Mouse (Mus musculus) embryonic facial prominence, embryonic 13.5 days (tissue): ENCODE data around the gene Dnajb1. TPM values are rescaled to one million over a fixed set of nuclear protein-coding genes. Genes with fewer than 3 reads are reported as not detected.

ENCODE experiments used
- ATAC-seq: fragments of 200-750 bp; cut with Nextera tagmentation; 2 replicates; pipeline ENCODE4 v1.8.0; 2017; ENCODE audit warnings: low read depth; ENCODE audit not compliant: insufficient number of reproducible peaks, insufficient read depth, low FRiP score, low TSS enrichment
- H3K27ac ChIP-seq: fragments of 300-500 bp; sonication (generic); 2 replicates; pipeline ENCODE4 v1.5.1; 2015; ENCODE audit warnings: moderate library complexity, mild to moderate bottlenecking, inconsistent platforms
- H3K27me3 ChIP-seq: fragments of 300-500 bp; sonication (generic); 2 replicates; pipeline ENCODE4 v1.6.1; 2015; ENCODE audit warnings: mild to moderate bottlenecking, inconsistent platforms
- H3K36me3 ChIP-seq: fragments of 300-500 bp; sonication (generic); 2 replicates; pipeline ENCODE4 v1.6.1; 2015; ENCODE audit warnings: mild to moderate bottlenecking, inconsistent platforms
- H3K4me1 ChIP-seq: fragments of 300-500 bp; sonication (generic); 2 replicates; pipeline ENCODE4 v1.6.1; 2015; ENCODE audit warnings: inconsistent platforms
- H3K4me2 ChIP-seq: fragments of 300-500 bp; sonication (generic); 2 replicates; pipeline ENCODE4 v1.6.1; 2015; ENCODE audit warnings: moderate library complexity, mild to moderate bottlenecking, inconsistent platforms
- H3K4me3 ChIP-seq: fragments of 300-500 bp; sonication (generic); 2 replicates; pipeline ENCODE4 v1.5.1; 2015; ENCODE audit warnings: mild to moderate bottlenecking, inconsistent platforms
- H3K9ac ChIP-seq: fragments of 300-500 bp; sonication (generic); 2 replicates; pipeline ENCODE4 v1.6.1; 2015; ENCODE audit warnings: mild to moderate bottlenecking, inconsistent platforms
- H3K9me3 ChIP-seq: fragments of 300-500 bp; sonication (generic); 2 replicates; pipeline ENCODE4 v1.6.1; 2016; ENCODE audit warnings: inconsistent platforms
- WGBS: fragments of 180-500 bp; shearing (Covaris S2); methylation state at CpG from one replicate; pipeline ENCODE4 v1.1.7; 2015; ENCODE audit warnings: mixed read lengths; 5-methylcytosine and 5-hydroxymethylcytosine counted together
- polyA plus RNA-seq: library from polyadenylated mRNA; unstranded; fragments of >200 nt; fragmentation: Nextera tagmentation; extraction: Ambion mirVana; gene quantifications from 2 replicates; pipeline ENCODE4 v1.2.1, GENCODE M21; 2015

The Dnajb1 gene
- polyA plus RNA-seq, 1 experiment from 2014 or later: 68.8 TPM

DNA sequence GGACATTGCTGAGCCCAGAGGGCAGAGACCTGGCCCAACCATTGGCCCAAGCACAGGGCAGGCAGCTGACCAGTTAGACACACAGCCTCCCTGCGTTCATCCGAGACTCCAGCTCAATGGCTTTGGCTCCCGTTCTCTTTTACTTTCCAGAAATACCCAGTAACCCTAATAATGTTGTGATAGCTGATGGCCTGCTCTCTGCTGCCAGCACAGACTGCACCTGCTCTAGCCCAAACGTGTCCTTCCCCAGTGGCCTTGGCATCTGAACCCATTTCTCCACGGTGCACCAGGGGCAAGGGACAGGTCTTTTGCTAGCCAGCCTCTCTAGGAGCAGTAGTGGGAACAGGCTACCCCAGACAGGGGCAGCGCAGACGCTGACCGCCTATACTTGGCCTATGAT, 27.2 kb upstream of the Dnajb1 start:
- H3K4me2 ChIP-seq: no peak overlapping the region
- H3K27me3 ChIP-seq: no peaks in the 10 kb centered on the region
- no peaks in the 10 kb centered on the region for H3K9me3 ChIP-seq
- H3K4me3 ChIP-seq: no peak overlapping the region
- no peak for ATAC-seq
- H3K9ac ChIP-seq: no peak overlapping the region
- peaks cover 39% of the 10 kb centered on the region for H3K36me3 ChIP-seq
- no peak overlapping the region for H3K27ac ChIP-seq
- H3K4me1 ChIP-seq: peaks cover 41% of the 10 kb centered on the region
- WGBS: 87% methylated on average over 8 of the region's 8 CpGs

DNA sequence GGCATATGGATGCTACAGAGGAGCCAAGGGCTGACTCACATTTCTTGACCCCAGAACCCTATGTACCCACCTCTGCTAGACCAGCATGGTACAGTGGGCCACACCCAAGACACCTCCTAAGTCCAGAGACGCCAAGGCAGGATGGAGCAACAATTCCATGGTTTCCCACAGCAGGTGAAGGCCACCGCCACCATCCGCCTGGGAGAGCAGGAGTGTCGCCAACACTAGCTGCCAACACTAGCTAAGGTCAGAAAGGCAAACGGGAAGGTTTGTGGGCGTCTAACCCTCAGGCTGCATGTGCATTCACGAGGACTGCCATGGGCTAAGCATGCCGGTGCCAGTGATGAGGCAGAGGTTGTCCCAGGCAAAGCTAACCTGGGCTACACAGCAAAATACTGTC, 25.8 kb upstream of the Dnajb1 start:
- Histone ChIP-seq H3K36me3 (peaks cover 42% of the 10 kb centered on the region), H3K9ac (no peak overlapping the region), H3K4me1 (peaks cover 27% of the 10 kb centered on the region), H3K9me3 (no peaks in the 10 kb centered on the region), H3K27me3 (no peaks in the 10 kb centered on the region), H3K27ac (no peak overlapping the region), H3K4me2 (no peak overlapping the region), H3K4me3 (no peak overlapping the region)
- ATAC-seq: no peak
- WGBS: 89% methylated on average over 8 of the region's 8 CpGs

DNA sequence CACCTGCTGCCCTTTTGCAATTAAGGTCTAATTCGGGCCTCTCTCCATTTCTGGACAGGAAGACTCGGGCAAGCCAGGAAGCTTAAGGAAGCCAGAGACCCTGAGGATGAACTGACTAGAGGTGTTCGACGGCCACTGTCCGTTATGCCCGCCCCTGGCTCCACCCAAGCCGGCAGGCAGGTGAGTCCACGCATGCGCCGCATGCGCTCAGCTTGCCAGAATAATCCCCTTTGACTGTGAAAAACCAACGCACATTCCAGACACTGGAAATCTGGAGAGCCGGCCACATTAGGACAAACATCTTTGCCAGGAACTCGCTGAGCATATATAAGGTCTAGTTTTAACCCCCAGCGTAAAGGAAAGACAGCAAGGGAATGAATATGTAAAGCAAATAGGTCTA, 24.8 kb upstream of the Dnajb1 start:
- peaks cover 19% of the 10 kb centered on the region for H3K4me1 ChIP-seq
- 83% methylated on average over 15 of the region's 15 CpGs for WGBS

DNA sequence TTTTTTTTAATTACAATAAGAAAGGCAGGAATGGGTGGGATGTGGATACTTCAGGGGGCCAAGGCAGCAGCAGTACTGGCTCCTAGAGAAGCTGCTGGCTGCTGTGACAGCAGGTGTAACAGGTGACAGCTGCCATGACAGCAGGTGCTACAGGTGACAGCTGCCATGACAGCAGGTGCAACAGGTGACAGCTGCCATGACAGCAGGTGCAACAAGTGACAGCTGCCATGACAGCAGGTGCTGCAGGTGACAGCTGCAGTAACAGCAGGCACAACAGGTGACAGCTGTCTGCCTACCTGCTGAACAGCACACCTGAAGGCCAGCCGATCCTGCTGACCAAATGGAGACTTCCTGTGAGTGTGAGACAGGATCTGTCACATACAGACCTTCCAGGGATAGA, 23.2 kb upstream of the Dnajb1 start:
- peaks cover 50% of the 10 kb centered on the region for H3K36me3 ChIP-seq
- no peak overlapping the region for H3K9ac ChIP-seq
- H3K4me3 ChIP-seq: no peak overlapping the region
- no peak overlapping the region for H3K4me2 ChIP-seq
- WGBS: 76% methylated on average over 1 of the region's 1 CpGs
- H3K27ac ChIP-seq: no peak overlapping the region
- H3K9me3 ChIP-seq: no peaks in the 10 kb centered on the region
- H3K27me3 ChIP-seq: no peaks in the 10 kb centered on the region
- ATAC-seq: no peak
- peaks cover 5% of the 10 kb centered on the region; the same call in 1 of the 2 replicates for H3K4me1 ChIP-seq

More for the DNA sequence above, 24.8 kb upstream of the Dnajb1 start:
- no peaks in the 10 kb centered on the region for H3K9me3 ChIP-seq
- no peak overlapping the region for H3K27ac ChIP-seq
- ATAC-seq: no peak
- no peak overlapping the region for H3K9ac ChIP-seq
- H3K27me3 ChIP-seq: no peaks in the 10 kb centered on the region
- H3K36me3 ChIP-seq: peaks cover 48% of the 10 kb centered on the region
- H3K4me2 ChIP-seq: no peak overlapping the region
- H3K4me3 ChIP-seq: no peak overlapping the region

DNA sequence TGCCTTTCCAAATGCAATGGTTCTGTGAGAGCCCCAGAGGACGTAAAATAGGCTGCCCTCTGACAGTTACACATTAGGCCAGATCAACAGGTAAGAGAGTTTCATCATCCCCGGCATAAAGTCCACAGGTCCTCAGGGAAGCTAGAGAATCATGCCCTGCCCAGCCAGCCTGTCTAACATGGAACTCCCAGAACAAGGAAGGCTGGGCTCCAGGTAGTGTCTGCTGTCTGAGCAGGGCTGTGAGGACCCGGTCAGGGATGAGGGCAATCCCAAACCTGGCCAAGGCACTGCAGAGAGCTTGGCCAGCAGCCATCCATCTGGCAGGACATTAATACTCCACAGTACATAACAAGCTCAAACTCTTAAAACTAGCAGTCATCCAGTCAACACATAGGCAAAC, 22.7 kb upstream of the Dnajb1 start:
- ATAC-seq: no peak
- Histone ChIP-seq H3K4me3 (no peak overlapping the region), H3K9me3 (no peaks in the 10 kb centered on the region), H3K27ac (no peak overlapping the region), H3K9ac (no peak overlapping the region), H3K4me1 (peaks cover 7% of the 10 kb centered on the region), H3K4me2 (no peak overlapping the region), H3K36me3 (peaks cover 54% of the 10 kb centered on the region), H3K27me3 (no peaks in the 10 kb centered on the region)
- 83% methylated on average over 3 of the region's 3 CpGs for whole genome bisulfite sequencing

DNA sequence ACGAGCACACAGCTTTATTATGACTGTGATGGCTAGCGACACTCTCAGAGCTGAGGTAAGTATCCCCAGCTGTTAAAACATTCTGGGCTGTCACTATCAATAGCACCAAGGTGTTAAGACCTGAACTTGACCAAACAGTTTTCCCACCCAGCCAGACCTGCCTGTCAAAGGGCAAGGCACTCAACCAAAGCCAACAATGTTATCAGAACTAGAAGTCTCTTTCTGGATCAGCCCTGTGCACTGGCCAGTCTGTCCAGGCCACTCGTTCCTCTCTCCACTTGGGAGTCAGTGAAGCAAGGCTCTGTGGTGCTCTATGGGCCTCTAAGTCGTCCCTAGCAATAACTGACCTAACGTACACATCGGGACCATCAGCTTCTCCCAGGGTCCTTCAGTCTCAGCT, 20.3 kb upstream of the Dnajb1 start:
- Histone ChIP-seq H3K27ac (no peak overlapping the region), H3K36me3 (peaks cover 52% of the 10 kb centered on the region), H3K4me3 (no peak overlapping the region), H3K9ac (no peak overlapping the region), H3K4me2 (no peak overlapping the region), H3K27me3 (no peaks in the 10 kb centered on the region), H3K9me3 (no peaks in the 10 kb centered on the region), H3K4me1 (peaks cover 22% of the 10 kb centered on the region)
- 84% methylated on average over 6 of the region's 6 CpGs for WGBS
- ATAC-seq: no peak

DNA sequence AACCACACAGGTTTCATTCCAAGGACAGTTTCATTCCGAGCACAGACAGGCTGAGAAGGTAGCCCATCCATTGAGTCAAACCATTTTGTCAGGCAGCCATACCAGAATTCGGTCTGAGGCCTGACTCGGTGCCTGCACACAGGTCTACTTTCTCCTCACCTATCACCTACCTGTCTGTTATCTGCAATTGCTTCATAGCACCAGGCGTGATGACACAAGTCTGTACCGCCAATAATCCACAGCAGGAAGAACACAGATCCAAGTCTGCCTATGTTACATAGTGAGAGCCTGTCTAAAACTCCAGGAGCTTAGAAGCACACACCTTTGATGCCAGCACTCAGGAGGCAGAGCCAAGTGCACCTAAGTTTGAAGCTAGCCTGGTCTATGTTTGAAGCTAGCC, 19.1 kb upstream of the Dnajb1 start:
- Histone ChIP-seq H3K27me3 (no peaks in the 10 kb centered on the region), H3K4me2 (no peak overlapping the region), H3K27ac (no peak overlapping the region), H3K36me3 (peaks cover 41% of the 10 kb centered on the region), H3K4me3 (no peak overlapping the region), H3K4me1 (peaks cover 31% of the 10 kb centered on the region), H3K9ac (no peak overlapping the region), H3K9me3 (no peaks in the 10 kb centered on the region)
- ATAC-seq: no peak
- WGBS: 93% methylated on average over 5 of the region's 5 CpGs

DNA sequence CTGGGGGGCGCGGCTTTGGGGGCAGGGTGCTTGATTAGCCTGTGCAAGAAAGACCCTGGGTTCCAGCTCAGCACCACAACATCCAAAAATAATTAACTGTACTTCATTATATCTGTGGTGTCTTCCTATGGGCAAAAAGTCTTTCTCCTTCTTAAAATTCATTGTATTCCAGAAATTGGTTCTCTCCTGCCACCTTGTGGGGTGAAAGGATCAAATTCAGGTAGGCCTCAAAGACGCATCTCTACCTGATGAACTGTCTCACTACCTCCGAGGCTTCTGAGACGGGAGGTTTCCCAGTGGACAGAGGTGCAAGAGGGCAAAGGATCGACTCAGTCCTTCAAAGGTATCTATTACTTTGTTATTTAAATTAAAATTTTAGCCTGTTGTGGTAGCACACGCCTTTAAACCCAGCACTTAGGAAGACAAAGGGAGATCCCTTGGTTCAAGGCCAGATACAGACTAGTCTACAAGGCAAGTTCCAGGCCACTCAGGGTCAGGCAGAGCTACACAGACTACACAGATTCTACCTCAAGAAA, 17.4 kb upstream of the Dnajb1 start:
- peaks cover 28% of the 10 kb centered on the region for H3K36me3 ChIP-seq
- peak overlapping the region; percentile 27; the same call in 1 of the 2 replicates for H3K9ac ChIP-seq
- ATAC-seq: no peak
- no peak overlapping the region for H3K4me2 ChIP-seq
- WGBS: 79% methylated on average over 7 of the region's 7 CpGs
- no peak overlapping the region for H3K4me3 ChIP-seq
- no peak overlapping the region for H3K27ac ChIP-seq
- no peaks in the 10 kb centered on the region for H3K27me3 ChIP-seq
- H3K9me3 ChIP-seq: no peaks in the 10 kb centered on the region
- peaks cover 31% of the 10 kb centered on the region for H3K4me1 ChIP-seq

DNA sequence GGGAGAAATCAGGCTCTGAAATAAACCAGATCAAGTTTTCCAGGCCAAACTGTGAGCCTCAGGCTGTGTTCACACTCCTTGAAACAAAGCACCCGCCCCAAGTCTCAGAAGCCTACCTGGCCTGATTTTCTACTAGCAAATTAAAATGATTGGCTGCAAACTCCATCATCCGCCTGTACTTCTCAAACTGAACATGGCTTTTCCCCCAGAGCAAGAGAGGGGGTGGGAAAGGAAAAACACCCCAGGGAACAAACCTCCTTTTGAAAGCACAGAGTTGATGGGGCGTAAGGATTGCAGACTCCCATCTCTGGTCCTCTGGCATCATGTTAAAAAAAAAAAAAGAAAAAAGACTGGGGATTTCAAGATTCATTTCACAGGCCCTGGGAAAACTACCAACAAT, 15.3 kb upstream of the Dnajb1 start:
- Histone ChIP-seq H3K27ac (peak overlapping the region; percentile 39; the same call in 1 of the 2 replicates), H3K9me3 (no peaks in the 10 kb centered on the region)

DNA sequence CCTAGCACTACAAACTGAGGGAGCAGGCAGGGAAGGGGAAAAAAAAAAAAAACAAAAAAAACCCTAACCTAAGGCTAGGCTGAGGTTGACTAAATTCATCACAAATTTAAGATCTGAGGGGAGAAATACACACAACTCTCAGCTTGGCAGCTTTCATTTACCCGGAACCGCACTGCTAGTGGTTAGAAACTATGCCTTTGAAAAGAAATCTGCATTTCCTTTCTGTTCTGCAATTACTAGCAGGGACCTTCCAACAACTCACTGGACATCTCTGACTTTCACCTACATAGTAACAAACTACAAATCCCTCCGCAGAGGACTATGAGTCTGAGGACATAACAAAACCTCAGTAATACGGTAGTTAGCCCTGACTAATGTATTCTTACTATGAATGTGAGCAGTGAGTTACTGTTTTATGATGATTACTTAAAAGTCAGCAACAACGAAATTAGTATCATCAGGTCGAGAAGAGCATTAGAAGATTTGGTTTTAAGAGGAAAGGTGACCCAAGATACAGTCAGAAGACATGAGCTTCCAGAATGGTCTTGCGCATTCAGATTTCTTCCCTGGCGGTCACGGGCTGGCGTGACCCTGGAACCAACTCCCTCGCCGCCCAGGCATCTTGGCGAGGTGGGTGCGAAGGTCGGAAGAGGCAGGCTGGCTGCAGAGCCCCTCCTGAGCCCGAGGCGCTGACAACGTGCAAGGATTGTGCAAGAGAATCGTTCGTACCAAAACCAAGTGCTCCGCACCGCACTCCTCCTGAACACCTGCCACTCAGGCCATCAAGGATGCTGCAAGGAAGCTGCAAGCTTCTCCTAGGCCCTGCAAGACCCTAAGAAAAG, 14.4 kb upstream of the Dnajb1 start:
- Histone ChIP-seq H3K4me3 (peak overlapping the region; percentile 84), H3K9me3 (no peaks in the 10 kb centered on the region), H3K27ac (peak overlapping the region; percentile 83), H3K4me1 (peaks cover 31% of the 10 kb centered on the region), H3K36me3 (peaks cover 16% of the 10 kb centered on the region; the same call in 1 of the 2 replicates), H3K27me3 (no peaks in the 10 kb centered on the region), H3K4me2 (peak overlapping the region; percentile 85), H3K9ac (peak overlapping the region; percentile 87)
- no peak for ATAC-seq
- 3% methylated on average over 22 of the region's 22 CpGs for WGBS

More for the DNA sequence above, 15.3 kb upstream of the Dnajb1 start:
- H3K4me2 ChIP-seq: peak overlapping the region; percentile 85
- WGBS: 47% methylated on average over 3 of the region's 3 CpGs
- H3K4me1 ChIP-seq: peaks cover 31% of the 10 kb centered on the region
- peaks cover 23% of the 10 kb centered on the region; the same call in 1 of the 2 replicates for H3K36me3 ChIP-seq
- no peak for ATAC-seq
- H3K4me3 ChIP-seq: peak overlapping the region; percentile 84
- no peaks in the 10 kb centered on the region for H3K27me3 ChIP-seq
- peak overlapping the region; percentile 87 for H3K9ac ChIP-seq

DNA sequence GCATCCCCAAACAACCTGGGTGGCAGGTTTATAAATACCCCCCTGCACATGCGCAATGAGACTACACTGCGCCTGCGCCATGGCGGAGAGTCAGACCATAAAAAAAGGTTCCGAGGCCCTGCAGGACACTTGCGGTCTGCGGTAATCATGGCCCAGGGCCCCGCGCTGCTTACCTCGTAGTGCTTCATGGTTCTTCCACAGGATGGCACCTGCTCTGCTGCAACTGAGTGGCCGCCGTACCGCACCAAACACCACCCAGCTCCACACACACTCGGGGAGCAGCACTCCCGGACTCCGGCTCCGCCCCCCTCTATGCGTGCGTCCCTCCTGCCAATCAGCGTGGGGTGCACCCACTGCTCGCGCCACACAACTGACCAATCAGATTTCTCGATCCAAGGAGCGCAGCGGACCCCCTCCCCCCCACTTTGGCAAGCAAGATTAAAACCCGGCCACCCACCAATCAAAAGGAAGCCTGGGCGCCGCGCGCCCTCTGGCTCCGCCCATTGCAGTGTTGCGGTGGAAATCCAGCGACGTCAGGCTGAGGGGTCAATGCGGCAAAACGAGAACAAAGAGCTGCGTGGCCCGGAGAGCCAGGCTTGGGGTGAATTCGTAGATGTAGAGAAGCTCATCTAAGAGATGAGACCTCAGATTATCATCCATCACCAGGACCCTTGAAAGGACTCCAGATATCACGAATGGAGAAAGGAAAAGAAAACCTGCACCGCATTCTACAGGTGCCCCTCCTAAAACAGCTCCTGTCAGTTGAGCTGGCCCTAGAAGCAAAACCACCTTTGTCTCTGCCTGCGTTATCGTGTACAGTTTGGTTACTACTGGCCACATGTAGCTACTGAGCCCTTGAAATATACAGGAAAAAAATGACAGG, 13.6 kb upstream of the Dnajb1 start:
- peak overlapping the region; percentile 87 for H3K9ac ChIP-seq
- no peaks in the 10 kb centered on the region for H3K27me3 ChIP-seq
- WGBS: under 1% methylated on average over 43 of the region's 43 CpGs
- H3K4me3 ChIP-seq: peak overlapping the region; percentile 84
- no peaks in the 10 kb centered on the region for H3K9me3 ChIP-seq
- ATAC-seq: peak; percentile 97
- peak overlapping the region; percentile 90 for H3K27ac ChIP-seq
- H3K36me3 ChIP-seq: peaks cover 11% of the 10 kb centered on the region; the same call in 1 of the 2 replicates
- peak overlapping the region; percentile 85 for H3K4me2 ChIP-seq
- H3K4me1 ChIP-seq: peaks cover 31% of the 10 kb centered on the region
